Mouse (Mus musculus): ENCODE measurements around the gene Rnf38.
A peak's percentile ranks its signal among the peaks of the same experiment; 100 is the strongest.

Rnf38 gene

GRCm38 (mm10) chr4:44224141-44224540 is 9.4 kb downstream of the Rnf38 start:
- DNase-seq (ENCODE audit: low spot score in 2 of 2) = no peak

- DNase-seq (ENCODE audit: low spot score in 2 of 2) = no peak
Observed at GRCm38 (mm10) chr4:44223444-44223843, 10.1 kb downstream of the Rnf38 start.

GRCm38 (mm10) chr4:44216797-44217442 is 16.7 kb downstream of the Rnf38 start:
- no peak for DNase-seq (ENCODE audit: low spot score in 2 of 2)

- DNase-seq (ENCODE audit: low spot score in 2 of 2) = no peak
Observed at GRCm38 (mm10) chr4:44199968-44200367, 33.6 kb downstream of the Rnf38 start.

- no peak for DNase-seq (ENCODE audit: low spot score in 2 of 2)
Observed at GRCm38 (mm10) chr4:44187431-44187830, 46.2 kb downstream of the Rnf38 start.

GRCm38 (mm10) chr4:44183862-44184261 is 49.7 kb downstream of the Rnf38 start:
- no peak for DNase-seq (ENCODE audit: low spot score in 2 of 2)

- DNase-seq (ENCODE audit: low spot score in 2 of 2) = no peak
Observed at GRCm38 (mm10) chr4:44179748-44180147, 53.8 kb downstream of the Rnf38 start.

GRCm38 (mm10) chr4:44173177-44173576 is 60.4 kb downstream of the Rnf38 start:
- peak in 1 of 2 experiments; percentile 34 for DNase-seq (ENCODE audit: low spot score in 2 of 2)

- no peak for DNase-seq (ENCODE audit: low spot score in 2 of 2)
Observed at GRCm38 (mm10) chr4:44172676-44173075, 60.9 kb downstream of the Rnf38 start.

GRCm38 (mm10) chr4:44169884-44170283 is 63.7 kb downstream of the Rnf38 start:
- DNase-seq (ENCODE audit: low spot score in 2 of 2) = no peak

- DNase-seq (ENCODE audit: low spot score in 2 of 2) = no peak
Observed at GRCm38 (mm10) chr4:44168816-44169215, 64.8 kb downstream of the Rnf38 start.

GRCm38 (mm10) chr4:44168231-44168647 is 65.3 kb downstream of the Rnf38 start:
- peak; percentile 65 to 77 for DNase-seq (ENCODE audit: low spot score in 2 of 2)

- DNase-seq (ENCODE audit: low spot score in 2 of 2) = peak; percentile 44 to 54
Observed at GRCm38 (mm10) chr4:44167397-44168121, 66.0 kb downstream of the Rnf38 start.

- DNase-seq (ENCODE audit: low spot score in 2 of 2) = no peak
Observed at GRCm38 (mm10) chr4:44166702-44167396, 66.7 kb downstream of the Rnf38 start.

- DNase-seq (ENCODE audit: low spot score in 2 of 2) = no peak
Observed at GRCm38 (mm10) chr4:44164621-44165020, 69.0 kb downstream of the Rnf38 start.

- no peak for DNase-seq (ENCODE audit: low spot score in 2 of 2)
Observed at GRCm38 (mm10) chr4:44163034-44163433, 70.6 kb downstream of the Rnf38 start.

- DNase-seq (ENCODE audit: low spot score in 2 of 2) = no peak
Observed at GRCm38 (mm10) chr4:44160990-44161689, 72.4 kb downstream of the Rnf38 start.

- DNase-seq (ENCODE audit: low spot score in 2 of 2) = no peak
Observed at GRCm38 (mm10) chr4:44159839-44160238, 73.8 kb downstream of the Rnf38 start.

- no peak for DNase-seq (ENCODE audit: low spot score in 2 of 2)
Observed at GRCm38 (mm10) chr4:44156481-44156880, 77.1 kb downstream of the Rnf38 start.

- no peak for DNase-seq (ENCODE audit: low spot score in 2 of 2)
Observed at GRCm38 (mm10) chr4:44154884-44155283, 78.7 kb downstream of the Rnf38 start.

GRCm38 (mm10) chr4:44152904-44153303 is 80.7 kb downstream of the Rnf38 start:
- no peak for DNase-seq (ENCODE audit: low spot score in 2 of 2)

- no peak for DNase-seq (ENCODE audit: low spot score in 2 of 2)
Observed at GRCm38 (mm10) chr4:44126805-44127204, 106.8 kb downstream of the Rnf38 start.

Data from frontal cortex, postnatal 25 days (tissue).